Mouse (Mus musculus) neutrophil, adult 5-6 weeks (primary cell): Measurements from ENCODE around the gene Tmem247. TPM values are rescaled to one million over a fixed set of nuclear protein-coding genes. Genes with fewer than 3 reads are reported as not detected.

Experiments
- ATAC-seq: fragments of 151-379, 151-347 bp; 2 replicates; pipeline ENCODE4 v1.8.0; 2017; ENCODE audit warnings: mild to moderate bottlenecking, moderate TSS enrichment; ENCODE audit not compliant: insufficient number of reproducible peaks, poor library complexity, low FRiP score, severe bottlenecking; ENCODE audit errors: extremely low read depth
- total RNA-seq: library from RNA; stranded (forward); fragments of 200-1000 nt; gene quantifications from 2 replicates; pipeline ENCODE4 v1.2.3, GENCODE M21; 2017

The Tmem247 gene
- total RNA-seq, 1 experiment from 2014 or later = not detected

- no peak for ATAC-seq
Observed at GRCm38 (mm10) chr17:86957239-86957638, 40.1 kb downstream of the Tmem247 start.

GRCm38 (mm10) chr17:86957968-86958367 lies 40.8 kb downstream of the Tmem247 start:
- peak; percentile 62; the same call in 1 of the 2 replicates for ATAC-seq

GRCm38 (mm10) chr17:86961301-86961841 lies 44.2 kb downstream of the Tmem247 start:
- no peak for ATAC-seq

- peak; percentile 72 for ATAC-seq
Observed at GRCm38 (mm10) chr17:86962297-86962893, 45.2 kb downstream of the Tmem247 start.

- ATAC-seq = peak; percentile 33; the same call in 1 of the 2 replicates
Observed at GRCm38 (mm10) chr17:86962894-86963585, 45.9 kb downstream of the Tmem247 start, which contains the start of gene Rhoq. TSS of gene Rhoq (plus strand) at chr17:86963082.

GRCm38 (mm10) chr17:86963586-86963902 lies 46.4 kb downstream of the Tmem247 start:
- ATAC-seq = no peak

- ATAC-seq = no peak
Observed at GRCm38 (mm10) chr17:86964041-86964440, 46.9 kb downstream of the Tmem247 start.

- ATAC-seq = peak; percentile 44
Observed at GRCm38 (mm10) chr17:86964502-86964901, 47.4 kb downstream of the Tmem247 start.

GRCm38 (mm10) chr17:86965121-86965520 lies 48.0 kb downstream of the Tmem247 start:
- ATAC-seq = no peak

- ATAC-seq = no peak
Observed at GRCm38 (mm10) chr17:86966040-86966439, 48.9 kb downstream of the Tmem247 start.

- no peak for ATAC-seq
Observed at GRCm38 (mm10) chr17:86967048-86967447, 49.9 kb downstream of the Tmem247 start.

- no peak for ATAC-seq
Observed at GRCm38 (mm10) chr17:86967536-86968525, 50.7 kb downstream of the Tmem247 start.

- no peak for ATAC-seq
Observed at GRCm38 (mm10) chr17:86968581-86968980, 51.4 kb downstream of the Tmem247 start.

- ATAC-seq = peak; percentile 90
Observed at GRCm38 (mm10) chr17:86969582-86969981, 52.4 kb downstream of the Tmem247 start.

GRCm38 (mm10) chr17:86970026-86970750 lies 53.0 kb downstream of the Tmem247 start:
- no peak for ATAC-seq

GRCm38 (mm10) chr17:86971036-86971435 lies 53.9 kb downstream of the Tmem247 start:
- ATAC-seq = no peak

GRCm38 (mm10) chr17:86971860-86972259 lies 54.7 kb downstream of the Tmem247 start:
- ATAC-seq = no peak
